Mouse (Mus musculus) c-Kit-positive CD71-positive TER-119-negative erythroid progenitor cells, embryonic 14.5 days (primary cell): ENCODE data around the gene Zpbp2.
"Not testable (repeated sequence)": the region's sequence is repeated elsewhere in the genome, so short reads cannot be mapped to it uniquely, and the experiment has no call there.

ENCODE experiments used
- DNase-seq: peaks from one replicate; pipeline ENCODE4 v3.0.0-alpha.2; 2013; ENCODE audit warnings: low read depth

Zpbp2 gene

DNA sequence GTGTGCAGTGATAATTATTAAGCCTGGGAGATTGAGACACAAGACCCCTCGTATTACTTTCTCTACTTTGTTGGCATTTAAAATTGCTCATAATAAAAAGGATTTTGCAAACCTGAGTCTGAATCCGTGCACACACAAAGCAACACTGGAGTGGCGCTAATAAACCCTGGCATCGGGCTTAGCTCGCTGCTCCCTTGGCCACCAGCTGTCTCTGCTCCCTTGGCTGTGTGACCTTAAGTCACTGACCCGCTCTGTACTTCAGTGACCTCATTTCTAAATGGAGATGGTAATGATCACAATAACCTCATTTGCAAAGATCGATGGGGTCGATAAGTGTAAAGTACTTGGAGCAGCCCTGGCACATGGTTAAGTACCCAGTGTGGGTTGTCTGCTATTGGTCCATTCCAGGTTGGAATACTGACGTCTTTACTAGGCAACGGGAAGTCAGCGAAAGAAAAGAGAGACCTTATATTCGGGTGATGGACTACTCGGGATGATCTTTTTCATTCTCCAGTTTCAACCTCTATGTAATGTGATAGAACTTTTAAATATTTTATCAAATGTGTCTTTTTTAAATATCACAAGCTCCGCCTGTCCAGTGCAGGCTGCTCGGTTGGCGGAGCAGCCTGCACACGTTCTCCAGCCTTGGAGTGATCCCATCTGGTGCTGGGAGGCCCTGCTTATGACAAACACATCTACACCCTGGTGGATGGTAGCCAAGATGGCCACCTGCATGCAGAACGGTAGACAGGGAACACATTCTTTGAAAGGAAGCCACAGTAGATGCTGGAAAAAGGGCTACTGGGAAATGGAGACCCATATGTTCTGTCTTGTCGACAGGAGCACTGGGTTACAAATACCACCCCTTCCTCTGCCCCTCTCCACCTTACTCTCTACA is 39.9 kb downstream of the Zpbp2 start:
- DNase-seq: no peak

DNA sequence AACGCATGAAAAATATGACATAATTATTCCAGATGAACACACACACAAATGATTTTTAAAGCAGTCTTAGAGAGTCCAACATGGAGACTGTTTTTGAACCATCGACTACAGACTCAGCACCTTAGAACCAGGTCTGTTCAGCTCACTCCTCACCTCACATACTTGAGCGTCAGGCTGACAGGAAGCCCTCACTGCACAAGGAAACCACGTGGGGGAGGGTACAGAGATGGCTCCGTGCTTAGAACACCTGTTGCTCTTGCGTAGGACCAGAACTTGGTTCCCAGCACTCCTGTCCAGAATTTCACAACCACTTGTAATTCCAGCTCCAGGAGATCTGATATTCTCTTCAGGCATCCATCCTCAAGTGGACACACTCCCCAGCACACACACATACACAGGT is 44.1 kb downstream of the Zpbp2 start:
- DNase-seq: no peak

DNA sequence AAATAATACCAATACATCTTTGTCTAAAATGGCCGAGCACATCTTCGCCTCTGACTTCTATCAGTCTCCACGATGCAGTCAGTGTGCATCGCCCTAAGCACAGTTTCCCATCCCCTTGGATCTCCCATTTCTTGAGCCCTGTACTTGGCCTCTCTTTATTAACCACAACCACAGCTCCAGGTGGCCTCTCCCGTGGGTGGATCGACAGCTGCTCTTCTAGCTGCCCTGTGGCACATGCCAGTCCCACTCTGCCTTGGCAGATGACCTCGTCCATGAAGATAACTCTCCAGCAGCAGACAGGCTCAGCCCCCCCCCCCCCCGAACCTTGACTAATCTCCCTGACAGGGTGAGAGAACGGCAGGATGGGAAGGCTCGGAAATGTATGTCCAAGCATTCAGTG is 44.6 kb downstream of the Zpbp2 start:
- DNase-seq: no peak

GRCm38 (mm10) chr11:98595955-98596354 is 45.1 kb downstream of the Zpbp2 start:
- no peak for DNase-seq

DNA sequence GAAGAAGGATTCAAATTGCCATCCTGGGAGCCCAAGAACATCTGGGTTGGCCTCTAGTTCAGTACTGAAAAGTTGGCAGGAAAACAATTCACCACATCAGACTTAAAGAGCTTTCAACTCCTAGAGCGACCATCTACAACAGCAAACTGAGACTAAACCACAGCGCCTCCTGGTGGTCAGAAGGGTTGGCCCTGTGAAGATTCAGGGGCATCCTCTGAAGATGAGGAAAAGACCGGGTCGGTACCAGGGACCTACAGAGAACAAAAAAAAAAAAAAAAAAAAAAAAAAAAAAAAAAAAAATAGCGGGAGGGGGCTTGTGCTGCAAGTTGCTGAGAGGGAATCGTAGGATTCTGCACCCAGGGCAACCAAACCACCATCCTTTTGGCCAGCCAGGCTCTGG is 46.5 kb downstream of the Zpbp2 start:
- peak; percentile 80 for DNase-seq

- no peak for DNase-seq
Observed at GRCm38 (mm10) chr11:98597991-98598390, 47.1 kb downstream of the Zpbp2 start, which contains the start of gene Lrrc3c. TSS of gene Lrrc3c (plus strand) at chr11:98598291.

DNA sequence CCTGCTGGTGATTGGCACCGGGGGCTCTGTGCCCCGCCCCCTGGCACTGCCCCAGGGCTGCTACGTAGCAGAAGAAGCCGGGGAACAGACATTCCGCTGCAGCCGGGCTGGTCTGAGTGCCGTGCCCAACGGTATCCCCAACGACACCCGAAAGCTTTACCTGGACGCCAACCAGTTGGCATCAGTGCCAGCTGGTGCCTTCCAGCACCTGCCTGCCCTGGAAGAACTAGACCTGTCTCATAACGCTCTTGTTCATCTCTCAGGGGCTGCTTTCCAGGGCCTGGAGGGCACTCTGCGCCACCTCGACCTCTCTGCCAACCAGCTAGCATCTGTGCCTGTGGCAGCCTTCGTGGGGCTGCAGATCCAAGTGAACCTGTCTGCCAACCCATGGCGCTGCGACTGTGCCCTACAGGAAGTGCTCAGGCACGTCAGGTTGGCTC is 48.0 kb downstream of the Zpbp2 start:
- no peak for DNase-seq

GRCm38 (mm10) chr11:98599291-98599690 is 48.4 kb downstream of the Zpbp2 start:
- no peak for DNase-seq

GRCm38 (mm10) chr11:98602090-98602690 is 51.3 kb downstream of the Zpbp2 start:
- DNase-seq: no peak

GRCm38 (mm10) chr11:98603953-98604352 is 53.1 kb downstream of the Zpbp2 start:
- no peak for DNase-seq

DNA sequence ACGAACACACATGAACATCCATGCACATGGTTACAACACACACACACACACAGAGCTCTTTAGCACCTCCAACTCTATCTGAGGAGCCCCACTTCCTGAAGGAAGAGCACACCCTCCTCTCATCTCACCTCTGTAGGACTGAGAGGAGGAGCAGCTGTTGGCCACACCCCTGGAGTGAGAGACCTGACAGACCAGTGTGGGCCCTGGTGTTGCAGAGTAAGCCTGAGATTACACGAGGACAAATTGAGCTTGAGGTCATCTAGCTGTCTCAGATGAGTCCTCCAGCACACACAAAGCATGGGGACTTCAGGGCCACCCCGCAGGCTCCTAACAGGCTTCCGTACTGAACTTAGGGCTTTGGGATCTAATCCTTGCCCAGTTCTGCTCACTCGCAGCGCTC is 54.0 kb downstream of the Zpbp2 start:
- not testable (repeated sequence) for DNase-seq

- peak; percentile 47 for DNase-seq
Observed at GRCm38 (mm10) chr11:98606763-98607162, 55.9 kb downstream of the Zpbp2 start.
